In the genomic region with DNA sequence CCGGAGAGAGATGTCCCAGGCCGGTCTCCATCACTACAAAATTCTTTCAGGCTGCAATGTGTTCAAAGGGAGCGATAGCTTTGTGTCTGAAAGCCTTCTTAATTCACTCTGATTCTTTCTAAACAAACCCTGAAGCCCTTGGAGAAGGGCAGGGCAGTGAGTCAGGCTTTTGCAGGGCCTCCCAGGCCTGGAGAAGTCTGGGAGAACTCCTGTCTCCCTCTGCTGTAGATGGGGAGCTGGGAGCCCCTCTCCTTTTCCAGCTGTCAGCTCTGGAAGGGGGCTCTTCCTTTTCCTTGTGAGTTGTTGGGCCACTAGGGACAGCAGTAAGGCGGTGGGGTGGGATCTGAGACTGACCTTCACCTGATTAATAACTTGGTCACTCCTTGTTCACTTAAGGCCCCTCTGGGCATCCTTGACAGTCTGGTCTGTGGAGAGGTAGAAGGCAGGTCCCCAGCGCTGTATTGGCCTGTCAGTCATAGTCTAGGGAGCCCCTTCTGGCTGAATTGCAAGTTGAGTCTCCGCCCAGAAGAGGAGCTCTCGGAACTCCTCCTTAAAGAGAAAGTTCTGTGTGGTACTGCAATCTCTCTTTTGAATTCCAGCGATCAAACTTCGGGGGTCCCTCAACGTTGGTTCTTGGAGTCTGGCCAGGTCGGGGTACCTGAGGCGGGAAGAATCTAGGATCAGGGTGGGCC, we compare ENCODE assay signal across 8 mouse cellular contexts. TPM values are rescaled to one million over a fixed set of nuclear protein-coding genes. Genes with fewer than 3 reads are reported as not detected.
DNase-seq lines count a peak whose midpoint lies in the region; ATAC-seq and TF ChIP-seq lines count a peak whose summit lies in the region.

No protein-coding gene starts in this region.

- TF ChIP-seq POLR2A in brain, embryonic 14.5 days (IDR thresholded peaks at IDR 0.05; ENCODE audit: borderline replicate concordance, extremely low read depth, insufficient read depth, insufficient read length, poor library complexity, severe bottlenecking), result no peak
- TF ChIP-seq POLR2A in limb, embryonic 14.5 days (IDR thresholded peaks at IDR 0.05; ENCODE audit: borderline replicate concordance, extremely low read depth, insufficient read depth, insufficient read length), result no peak

- peak overlapping the region; percentile 98 for H3K4me2 ChIP-seq in heart, embryonic 15.5 days
- peak overlapping the region; percentile 86 for H3K4me2 ChIP-seq in limb, embryonic 14.5 days (replicated peaks; ENCODE audit: low read depth, low read length, severe bottlenecking)
- peak overlapping the region; percentile 97 for H3K4me2 ChIP-seq in neural tube, embryonic 12.5 days (replicated peaks)

- no peaks in the 10 kb centered on the region for H3K9me3 ChIP-seq in heart, embryonic 15.5 days (replicated peaks)
- no peaks in the 10 kb centered on the region for H3K9me3 ChIP-seq in limb, embryonic 14.5 days (ENCODE audit: control insufficient read depth, low read length)
- H3K9me3 ChIP-seq in neural tube, embryonic 12.5 days, result no peaks in the 10 kb centered on the region

- ATAC-seq in heart, embryonic 15.5 days (replicated peaks; ENCODE audit: insufficient number of reproducible peaks, insufficient read depth, low FRiP score, low read depth), result peak; percentile 80
- peak; percentile 81 for ATAC-seq in limb, embryonic 14.5 days (ENCODE audit: low FRiP score, low read depth)
- peak; percentile 78 for ATAC-seq in neural tube, embryonic 12.5 days (ENCODE audit: low FRiP score, low read depth)
- ATAC-seq in activated CD4-positive, CD25-positive, alpha-beta regulatory T cell, adult 4 months, result no peak

- peak; percentile 30 to 31 for DNase-seq in kidney, adult 8-10 months
- no peak for DNase-seq in kidney, postnatal 14 days
- DNase-seq in brain, embryonic 14.5 days (ENCODE audit: low read depth), result peak; percentile 81
- DNase-seq in limb, embryonic 14.5 days (ENCODE audit: low spot score), result peak; percentile 84
- no peak for DNase-seq in gastrocnemius, postnatal 14 days

- peak overlapping the region; percentile 84 for H3K27ac ChIP-seq in heart, embryonic 15.5 days
- H3K27ac ChIP-seq in limb, embryonic 14.5 days (replicated peaks; ENCODE audit: low read depth, low read length), result peak overlapping the region; percentile 96
- H3K27ac ChIP-seq in neural tube, embryonic 12.5 days, result peak overlapping the region; percentile 32; the same call in 1 of the 2 replicates

- no peak for TF ChIP-seq CTCF in brain, embryonic 14.5 days (IDR thresholded peaks at IDR 0.05; ENCODE audit: borderline replicate concordance, extremely low read depth, insufficient read depth, insufficient read length)

- no peaks in the 10 kb centered on the region for H3K36me3 ChIP-seq in heart, embryonic 15.5 days
- peaks cover 3% of the 10 kb centered on the region; the same call in 1 of the 2 replicates for H3K36me3 ChIP-seq in limb, embryonic 14.5 days (ENCODE audit: control insufficient read depth, insufficient read depth, low read length)
- H3K36me3 ChIP-seq in neural tube, embryonic 12.5 days, result no peaks in the 10 kb centered on the region

- peak overlapping the region; percentile 76 for H3K9ac ChIP-seq in heart, embryonic 15.5 days
- H3K9ac ChIP-seq in limb, embryonic 14.5 days (ENCODE audit: low read depth, low read length, severe bottlenecking), result peak overlapping the region; percentile 96
- H3K9ac ChIP-seq in neural tube, embryonic 12.5 days, result peak overlapping the region; percentile 51

- intact Hi-C loops in gastrocnemius, postnatal 14 days (cut with DNase I; ENCODE audit: low total_unique reads), result loop anchor here (5.0 to 10.0 kb wide), 2 partner anchors 113 to 341 kb away; no protein-coding TSS in a partner anchor

- 15% methylated on average over 12 of the region's 12 CpGs for WGBS in heart, embryonic 15.5 days
- WGBS in limb, embryonic 14.5 days, result 9% methylated on average over 12 of the region's 12 CpGs
- 7% methylated on average over 12 of the region's 12 CpGs for WGBS in neural tube, embryonic 12.5 days

- H3K27me3 ChIP-seq in heart, embryonic 15.5 days, result peaks cover 13% of the 10 kb centered on the region
- H3K27me3 ChIP-seq in limb, embryonic 14.5 days (ENCODE audit: control insufficient read depth, insufficient read depth, low read length), result no peaks in the 10 kb centered on the region
- peaks cover 28% of the 10 kb centered on the region for H3K27me3 ChIP-seq in neural tube, embryonic 12.5 days (replicated peaks)

- peaks cover 36% of the 10 kb centered on the region for H3K4me1 ChIP-seq in heart, embryonic 15.5 days (replicated peaks)
- peaks cover 28% of the 10 kb centered on the region for H3K4me1 ChIP-seq in limb, embryonic 14.5 days (ENCODE audit: control insufficient read depth, insufficient read depth, low read length)
- H3K4me1 ChIP-seq in neural tube, embryonic 12.5 days, result peaks cover 40% of the 10 kb centered on the region

- H3K4me3 ChIP-seq in heart, embryonic 15.5 days, result peak overlapping the region; percentile 76
- peak overlapping the region; percentile 77 for H3K4me3 ChIP-seq in limb, embryonic 14.5 days (replicated peaks; ENCODE audit: low read length)
- H3K4me3 ChIP-seq in neural tube, embryonic 12.5 days, result peak overlapping the region; percentile 60

RNA-seq across cellular contexts. Expression of gene Col5a1, which starts 0.6 kb away (rescaled TPM):
- polyA plus RNA-seq in brain, embryonic 14.5 days (2012; rRNA removed), result 15.1 and 29.8 TPM in 2 replicates
- 71.0 and 89.5 TPM in 2 replicates for polyA plus RNA-seq in heart, embryonic 15.5 days (2015; fragmentation: Nextera tagmentation; extraction: Ambion mirVana)
- polyA plus RNA-seq in limb, embryonic 14.5 days (2012; rRNA removed), result 298 and 304 TPM in 2 replicates
- 256 and 260 TPM in 2 replicates for polyA plus RNA-seq in limb, embryonic 14.5 days (2014; fragmentation: Nextera tagmentation; extraction: Ambion mirVana)
- 29.3 and 33.1 TPM in 2 replicates for polyA plus RNA-seq in neural tube, embryonic 12.5 days (2016; fragmentation: Nextera tagmentation; extraction: Ambion mirVana)
- polyA plus RNA-seq in activated CD4-positive, CD25-positive, alpha-beta regulatory T cell, adult 4 months (2017; shearing (Covaris generic)), result not detected
- total RNA-seq in gastrocnemius, postnatal 14 days (2021), result 100 to 1,000 TPM; 124 to 170 TPM

Comparison
In these comparisons a context has a peak if more than half of its experiments do, and no peak if none do; other contexts are left out.
1. DNase-seq: peak in kidney, adult 8-10 months (2 of 2), brain, embryonic 14.5 days (single experiment) and limb, embryonic 14.5 days (single experiment); none in kidney, postnatal 14 days (single experiment) and gastrocnemius, postnatal 14 days (single experiment).
2. H3K27ac ChIP-seq: peak in every context shown above with its lines; median percentile 96 in limb, embryonic 14.5 days; 84 in heart, embryonic 15.5 days; 32 in neural tube, embryonic 12.5 days.
3. RNA of gene Col5a1, which starts 0.6 kb away (polyA plus RNA-seq): 256 to 304 TPM in limb, embryonic 14.5 days, 71.0 to 89.5 TPM in heart, embryonic 15.5 days, 15.1 to 29.8 TPM in brain, embryonic 14.5 days and 29.3 to 33.1 TPM in neural tube, embryonic 12.5 days; not detected in activated CD4-positive, CD25-positive, alpha-beta regulatory T cell, adult 4 months; every median in the first group is over 10 times any median in the second.
4. Peak in every context shown above with its lines, with median percentiles within 50 percentile points of each other: H3K4me2 ChIP-seq, H3K4me3 ChIP-seq and H3K9ac ChIP-seq.